Mouse (Mus musculus) brain, embryonic 18.5 days (tissue): ENCODE results near the gene Tspear.
"Not testable (repeated sequence)": the region's sequence is repeated elsewhere in the genome, so short reads cannot be mapped to it uniquely, and the experiment has no call there.

Experiments used
- DNase-seq: peaks from one replicate; pipeline ENCODE4 v3.0.0-alpha.2; 2012; ENCODE audit warnings: low read depth, low spot score

The Tspear gene

DNA sequence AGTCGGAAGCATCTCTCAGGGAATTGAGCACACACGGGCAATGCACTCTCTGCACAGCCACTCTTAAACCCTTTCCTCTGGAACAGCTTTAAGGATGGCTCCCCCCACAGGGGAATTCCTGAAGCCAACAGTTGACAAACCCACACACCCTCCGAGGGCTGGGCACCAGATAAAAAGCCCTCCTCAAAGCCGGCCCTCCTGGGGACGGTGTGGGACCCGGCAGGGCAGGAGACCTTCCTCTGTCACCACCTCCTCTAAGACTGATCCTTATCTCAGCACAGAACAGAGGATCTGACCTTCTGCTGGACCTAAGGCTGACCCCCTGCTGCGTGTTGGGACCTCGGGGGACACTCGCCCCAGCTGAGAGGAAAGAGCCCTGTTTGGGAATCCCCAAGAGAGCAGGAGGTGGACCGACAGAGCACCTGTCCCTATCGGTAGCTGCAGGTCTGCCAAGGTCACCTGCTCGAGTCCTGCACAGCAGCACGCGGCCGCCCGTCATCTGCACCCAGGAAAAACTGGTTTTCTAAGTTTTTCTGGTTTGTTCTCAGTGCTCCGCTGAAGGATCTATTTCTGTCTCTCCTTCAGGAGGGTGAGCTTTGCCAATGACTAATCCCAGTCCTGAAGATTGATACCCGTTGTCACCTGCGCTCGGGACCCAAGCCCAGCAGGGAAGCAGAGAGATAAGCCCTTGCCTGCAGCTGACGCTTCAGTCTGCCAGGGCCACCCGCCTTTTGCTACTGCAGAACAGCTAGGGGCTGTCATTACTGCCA, at the start of gene Tspear:
Gene Tspear (plus strand): TSS at position 675 of the 770 bp plus-strand sequence.
- no peak for DNase-seq

DNA sequence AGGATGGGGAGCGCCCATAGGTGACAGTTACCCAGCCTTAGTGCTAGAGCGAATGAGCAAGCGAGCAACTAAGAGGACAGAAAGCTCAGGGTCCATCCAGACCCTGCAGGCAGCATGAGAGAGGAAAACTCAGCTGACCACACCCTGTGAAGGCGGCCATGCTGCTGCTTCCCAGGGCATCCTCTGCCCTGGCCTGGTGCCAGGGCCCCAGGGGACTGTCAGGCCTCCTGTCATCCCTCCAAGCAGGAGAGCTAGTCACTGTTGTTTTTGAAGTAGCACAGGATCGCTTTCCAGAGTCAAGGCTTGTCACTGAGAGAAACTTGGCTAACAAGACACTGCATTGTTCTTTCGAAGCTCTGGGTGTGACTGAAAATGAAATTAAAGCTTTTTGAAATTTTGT, 47.4 kb upstream of the Tspear start:
- DNase-seq = no peak

DNA sequence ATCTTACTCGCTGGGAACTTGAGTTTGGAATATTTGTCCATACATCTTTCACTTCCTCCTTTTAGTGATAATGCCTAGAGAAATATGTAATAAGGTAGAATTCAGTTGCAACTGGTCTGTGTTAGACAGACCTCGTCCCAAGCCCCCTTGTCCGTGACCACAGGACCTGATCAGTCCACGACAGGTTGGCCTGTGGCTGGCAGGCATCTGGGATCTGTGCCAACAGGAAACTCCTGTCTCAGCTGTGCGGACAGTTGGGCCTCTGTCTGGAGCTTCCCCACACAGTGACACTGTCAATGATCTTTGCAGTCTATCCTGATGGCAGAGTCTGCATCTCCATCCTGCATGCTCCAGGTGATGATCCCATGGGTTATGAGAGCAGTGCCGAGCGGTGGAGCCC, 43.2 kb upstream of the Tspear start:
- DNase-seq = no peak

DNA sequence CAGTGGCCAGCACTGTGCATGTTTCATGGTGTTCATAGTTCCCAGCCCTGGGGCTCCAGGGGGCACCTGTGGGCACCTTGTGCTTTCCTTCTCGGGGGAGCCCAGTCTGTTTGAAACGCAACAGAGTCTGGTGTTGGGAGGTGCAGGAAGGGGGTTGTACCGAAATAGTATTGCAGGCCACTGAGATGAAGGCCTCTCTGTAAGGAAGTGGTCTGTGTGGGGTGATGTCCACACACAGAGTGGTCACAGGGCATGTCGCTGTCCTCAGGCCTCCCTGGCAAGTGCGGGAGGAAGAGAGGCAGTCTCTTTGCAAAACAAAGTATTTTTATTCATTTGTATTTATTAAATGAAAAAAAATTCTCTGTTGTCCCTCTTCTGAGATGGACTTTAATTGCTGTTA, 40.8 kb upstream of the Tspear start:
- no peak for DNase-seq

DNA sequence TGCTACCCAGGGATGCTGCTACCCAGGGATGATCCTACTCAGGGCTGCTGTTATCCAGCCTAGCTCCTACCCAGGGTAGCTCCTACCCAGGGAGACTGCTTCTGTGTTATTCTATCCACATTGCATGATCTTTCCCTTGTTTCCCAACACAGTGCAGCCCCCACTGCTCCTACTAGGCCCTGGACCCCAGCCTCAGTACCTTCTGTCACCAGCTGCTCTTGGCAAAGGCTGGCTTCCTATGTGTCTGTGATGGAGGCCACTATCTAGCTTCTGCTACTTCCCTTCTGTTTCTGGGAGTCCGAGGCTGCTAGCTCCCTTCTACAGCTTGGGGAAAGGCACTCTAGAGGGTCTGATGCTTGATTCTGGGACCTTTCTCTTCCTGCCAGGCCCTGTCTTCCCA, 38.9 kb upstream of the Tspear start:
- no peak for DNase-seq

DNA sequence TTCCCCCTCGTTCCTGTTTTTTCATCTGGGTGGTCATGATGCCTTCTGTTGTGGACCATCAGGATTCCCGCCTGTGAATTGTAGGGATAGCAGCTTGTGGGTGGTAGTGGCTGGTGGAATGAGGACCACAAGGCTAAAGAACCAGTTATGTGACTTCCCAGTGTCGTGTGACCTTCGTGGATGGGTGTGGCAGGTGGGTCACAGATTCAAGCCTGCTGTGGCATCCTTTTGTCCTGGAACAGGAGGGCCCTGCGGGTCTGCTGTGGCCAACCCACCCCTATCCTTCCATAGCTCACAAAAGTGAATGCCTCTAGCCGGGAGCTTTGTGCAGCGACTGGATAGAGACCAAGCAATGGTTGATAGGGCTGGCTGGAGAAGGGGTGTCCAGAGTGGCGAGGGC, 38.5 kb upstream of the Tspear start:
- DNase-seq = no peak

DNA sequence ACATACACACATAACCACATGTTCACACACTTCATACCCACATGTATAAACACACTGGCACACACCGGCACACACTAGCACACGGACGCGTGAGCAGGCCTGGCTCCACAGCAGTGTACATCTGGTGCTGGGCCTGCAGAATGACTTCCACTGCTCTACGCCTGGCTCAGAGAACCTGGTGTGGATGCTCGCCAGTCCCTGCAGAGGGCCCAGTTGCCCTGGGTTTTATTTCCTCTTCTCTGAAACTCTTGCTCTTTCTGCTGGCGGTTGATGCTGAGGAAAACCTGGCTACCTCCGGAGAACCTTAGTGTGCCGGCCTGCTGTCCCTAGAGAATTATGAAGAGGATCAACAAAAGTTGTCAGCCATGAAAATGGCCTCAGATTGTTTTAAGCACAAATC, 34.3 kb upstream of the Tspear start:
- DNase-seq = no peak

DNA sequence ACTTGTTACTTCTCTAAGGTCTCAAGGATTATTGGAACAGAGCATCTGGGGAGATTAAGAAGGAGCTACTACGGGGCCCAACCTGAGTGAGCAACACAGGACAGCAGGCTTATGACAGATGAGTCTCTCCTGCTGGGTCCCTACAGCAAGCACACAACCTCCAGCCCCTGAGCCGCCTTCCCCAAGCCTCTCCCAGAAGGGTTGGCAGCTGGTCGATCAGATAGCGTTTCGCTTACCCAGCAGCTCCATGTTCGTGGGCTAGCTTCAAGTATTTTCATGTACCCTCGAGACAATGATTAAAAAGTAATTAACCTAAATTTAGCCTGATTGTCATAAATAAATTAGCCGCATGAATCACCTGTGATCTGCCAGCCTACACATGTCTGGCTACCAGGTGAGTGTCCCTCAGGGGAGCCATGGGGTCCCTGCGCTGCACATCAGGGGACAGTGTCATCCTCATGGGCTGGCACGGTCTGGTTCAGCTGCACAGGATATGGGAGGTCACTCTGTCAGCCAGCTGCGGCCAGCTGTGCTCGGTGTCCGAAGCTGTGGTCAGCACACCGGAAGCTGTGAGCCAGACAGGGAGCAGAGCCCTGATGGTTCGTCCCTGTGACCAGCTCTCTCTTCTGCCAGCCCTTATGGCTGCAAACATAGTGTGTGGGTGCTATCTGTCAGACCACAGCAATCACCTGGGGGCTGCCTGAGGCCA, 27.9 kb upstream of the Tspear start:
- no peak for DNase-seq

DNA sequence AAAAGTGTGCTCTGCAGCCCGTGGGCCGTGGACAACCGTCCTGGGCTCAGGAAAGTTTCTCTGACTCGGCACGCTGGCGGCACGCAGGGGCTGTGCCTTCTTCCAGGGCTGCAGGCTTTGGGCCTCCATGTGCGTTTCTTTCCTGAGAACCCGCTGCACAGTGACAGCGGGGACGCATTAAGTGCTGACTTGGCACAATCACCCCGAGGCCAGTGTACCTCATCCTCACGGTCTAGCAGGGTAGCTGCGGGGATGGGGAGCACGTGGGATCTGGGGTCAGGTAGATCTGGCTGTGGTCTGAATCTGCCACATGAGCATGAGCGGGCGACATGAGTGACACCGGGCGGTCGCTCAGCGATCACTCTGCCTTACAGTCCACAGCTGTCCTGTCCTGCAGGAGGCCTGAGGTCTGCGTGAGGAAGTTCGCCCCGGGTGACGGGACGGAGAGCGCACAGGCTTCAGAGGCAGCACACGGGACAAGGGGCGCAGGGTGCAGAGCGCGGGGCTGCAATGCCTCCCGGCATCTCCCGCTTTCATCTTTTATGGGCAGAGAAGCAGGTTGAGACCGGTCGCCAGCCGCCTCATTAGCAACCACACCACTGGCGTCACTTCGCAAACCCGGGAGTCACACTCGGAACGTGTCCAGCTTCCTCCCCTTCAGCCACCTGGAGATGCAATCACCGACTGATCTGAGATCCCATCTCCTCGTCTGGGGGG, 22.3 kb upstream of the Tspear start:
- no peak for DNase-seq

DNA sequence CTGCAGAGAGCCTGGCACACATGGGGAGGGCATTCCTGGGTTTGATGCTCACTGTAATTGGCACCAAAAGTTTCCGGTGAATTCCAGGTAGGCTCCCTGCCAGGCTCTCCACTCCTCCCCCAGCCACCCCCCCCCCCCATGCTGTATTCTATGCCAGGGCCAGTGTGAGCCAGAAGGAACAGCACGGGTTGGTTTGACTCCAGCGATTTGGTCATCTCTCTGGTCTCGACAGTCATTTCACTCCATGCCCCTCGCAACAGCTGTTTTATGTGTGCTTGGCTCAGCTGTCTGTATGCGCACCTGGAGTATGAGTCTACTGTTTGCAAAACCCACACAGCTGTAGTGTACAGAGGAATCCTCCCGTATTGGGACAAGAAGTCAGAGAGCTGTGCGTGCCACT, 20.0 kb upstream of the Tspear start:
- no peak for DNase-seq

DNA sequence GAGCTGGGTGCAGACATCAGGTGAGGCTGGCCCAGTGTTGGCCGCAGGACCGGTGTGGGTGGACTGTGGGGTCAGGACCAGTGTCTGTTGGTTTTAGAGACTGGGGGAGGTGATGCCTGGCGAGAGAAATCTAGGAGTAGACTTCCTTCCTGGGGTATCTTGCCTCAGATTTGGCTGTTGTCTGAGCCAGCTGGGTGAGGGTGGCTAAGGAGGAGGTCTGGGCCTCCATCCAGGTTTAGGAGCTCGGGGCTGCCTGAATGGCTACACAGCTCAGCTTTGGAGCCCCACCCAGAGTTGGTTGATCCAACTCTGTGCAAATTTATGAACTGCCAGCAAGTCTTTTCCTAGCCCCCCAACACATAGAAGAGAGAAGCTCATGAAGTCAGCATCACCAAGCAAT, 19.0 kb upstream of the Tspear start:
- DNase-seq = no peak

DNA sequence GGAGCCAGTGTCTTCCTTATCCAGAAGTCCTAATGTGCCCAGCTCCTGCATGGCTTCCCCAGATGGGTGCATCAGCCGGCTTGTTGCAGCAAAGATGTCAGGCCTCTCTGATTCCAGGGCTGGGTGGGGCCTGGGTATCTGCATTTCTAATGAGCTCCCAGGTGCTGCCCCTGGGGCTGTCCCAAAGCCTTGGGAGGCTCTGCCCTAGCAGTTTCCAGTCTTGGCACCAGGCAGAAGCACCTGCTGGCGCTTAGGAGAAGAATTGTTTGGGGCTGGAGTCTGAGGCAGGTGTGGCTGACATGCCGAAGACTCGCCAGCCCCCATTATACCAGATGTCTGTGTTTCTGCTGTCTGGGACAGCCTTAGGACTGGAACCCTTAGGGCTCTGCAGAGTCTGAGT, 15.7 kb upstream of the Tspear start:
- no peak for DNase-seq

DNA sequence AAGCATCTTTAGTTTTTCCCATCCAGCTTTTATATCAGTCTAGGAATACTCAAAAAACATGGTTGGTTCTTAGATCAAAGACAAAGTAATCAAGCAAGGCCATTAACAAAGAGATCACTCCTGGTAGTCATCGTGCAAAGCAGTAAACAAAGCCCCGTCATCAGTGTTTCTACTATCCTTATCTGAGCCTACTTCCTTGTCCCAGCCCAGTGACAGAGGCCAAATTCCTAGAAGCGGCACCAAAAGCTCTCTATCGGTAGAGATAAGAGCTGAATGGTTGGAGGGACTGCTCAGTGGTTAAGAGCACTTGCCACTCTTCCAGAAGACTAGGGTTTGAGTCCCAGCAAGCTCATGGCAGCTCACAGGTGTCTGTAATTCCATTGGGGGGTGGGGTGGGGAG, 14.8 kb upstream of the Tspear start:
- DNase-seq = no peak

DNA sequence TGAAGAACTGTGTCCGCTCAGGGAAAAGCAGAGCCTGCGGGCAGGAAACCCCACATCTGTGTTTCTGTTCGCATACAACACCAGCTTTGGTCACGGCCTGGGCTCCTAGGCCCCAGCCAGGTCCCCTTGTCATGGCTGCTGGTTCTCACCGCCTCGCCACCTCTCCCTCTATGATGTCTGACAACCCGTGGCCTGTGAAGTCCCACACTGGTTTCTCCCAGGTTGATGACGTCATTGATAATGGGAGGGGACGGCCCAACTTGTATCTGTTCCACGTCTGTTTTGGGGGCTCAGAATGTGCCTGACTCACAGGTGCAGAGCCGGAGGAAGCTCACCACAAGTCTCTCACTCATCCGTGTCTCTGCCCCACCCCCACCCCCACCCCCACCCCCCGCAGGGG, 12.6 kb upstream of the Tspear start:
- no peak for DNase-seq

DNA sequence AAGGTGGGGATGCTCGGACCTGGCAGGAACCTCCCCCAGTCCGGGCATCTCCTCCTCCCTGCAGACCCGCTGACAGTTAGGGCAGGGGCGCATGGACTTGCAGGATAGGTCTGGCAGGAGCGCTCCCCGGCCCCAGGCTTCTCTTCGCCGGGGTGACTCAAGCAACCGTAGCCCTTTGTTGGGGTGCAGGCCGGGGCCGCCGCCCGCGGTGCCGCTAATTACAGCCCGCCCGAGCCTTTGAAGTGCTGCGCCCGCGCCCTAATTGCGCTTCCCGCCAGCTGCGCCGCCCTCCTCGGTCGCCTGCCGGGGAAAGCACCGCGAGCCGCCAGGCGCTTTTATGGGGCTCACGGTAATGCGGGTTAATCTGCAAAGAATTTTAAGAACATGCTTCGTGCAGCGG, 8.8 kb upstream of the Tspear start:
- no peak for DNase-seq

DNA sequence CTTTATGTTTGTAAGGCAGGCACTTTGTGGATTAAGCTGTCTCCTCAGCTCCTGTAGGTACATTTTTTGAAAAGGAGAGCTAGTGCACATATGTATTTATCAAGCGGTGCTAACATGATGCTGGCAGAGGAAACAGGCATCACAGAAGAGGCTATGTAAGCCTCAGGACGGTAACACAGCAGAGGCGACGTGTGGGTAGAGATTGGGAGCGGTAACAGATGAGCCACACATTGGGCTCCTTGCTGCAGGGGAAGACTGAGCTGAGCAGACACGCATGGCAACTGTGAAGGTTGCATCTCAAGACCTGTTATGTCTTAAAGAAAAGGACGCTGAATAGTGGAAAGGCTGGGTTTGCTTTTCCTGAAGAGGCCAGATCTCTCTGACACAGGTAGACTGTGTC, 3.4 kb upstream of the Tspear start:
- DNase-seq = no peak

DNA sequence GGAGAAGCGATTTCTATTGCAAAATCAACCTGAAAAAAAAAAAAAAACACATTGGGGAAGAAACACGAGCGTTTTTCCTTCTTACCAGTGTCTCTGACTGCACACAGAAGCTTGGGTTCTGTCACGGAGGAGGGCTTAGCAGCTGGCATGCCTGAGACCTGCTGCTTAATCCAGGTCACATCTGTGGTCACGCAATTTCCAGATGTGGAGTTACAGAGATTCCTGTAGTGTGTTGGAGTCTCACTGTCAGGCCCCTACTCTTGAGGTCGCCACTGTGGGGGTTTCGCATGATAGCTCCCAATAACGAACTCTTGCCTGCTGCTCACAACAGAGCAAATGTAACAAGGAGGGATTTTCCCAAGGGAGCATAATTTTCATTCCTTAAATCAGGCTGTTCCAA, 2.2 kb upstream of the Tspear start:
- DNase-seq = no peak

DNA sequence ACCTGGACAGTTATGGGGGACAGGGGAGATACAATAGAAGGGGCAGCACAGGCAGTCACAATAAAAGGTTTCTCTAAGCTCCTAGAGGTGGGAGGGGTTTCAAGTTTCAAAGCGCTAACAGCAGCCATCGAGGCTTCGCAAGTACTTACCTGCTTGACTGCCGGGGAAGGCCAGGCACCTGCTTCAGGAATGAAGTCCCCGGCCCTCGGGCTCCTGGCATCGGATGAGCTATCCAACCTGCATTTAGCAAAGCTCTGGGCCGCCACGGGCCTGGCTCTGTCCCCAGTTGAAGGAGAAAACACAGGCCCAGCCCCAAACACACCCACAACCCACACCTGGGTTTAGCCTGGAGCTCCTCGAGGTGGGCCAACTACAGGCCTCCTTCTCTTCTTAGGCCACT, 652 bp downstream of the Tspear start:
- no peak for DNase-seq

DNA sequence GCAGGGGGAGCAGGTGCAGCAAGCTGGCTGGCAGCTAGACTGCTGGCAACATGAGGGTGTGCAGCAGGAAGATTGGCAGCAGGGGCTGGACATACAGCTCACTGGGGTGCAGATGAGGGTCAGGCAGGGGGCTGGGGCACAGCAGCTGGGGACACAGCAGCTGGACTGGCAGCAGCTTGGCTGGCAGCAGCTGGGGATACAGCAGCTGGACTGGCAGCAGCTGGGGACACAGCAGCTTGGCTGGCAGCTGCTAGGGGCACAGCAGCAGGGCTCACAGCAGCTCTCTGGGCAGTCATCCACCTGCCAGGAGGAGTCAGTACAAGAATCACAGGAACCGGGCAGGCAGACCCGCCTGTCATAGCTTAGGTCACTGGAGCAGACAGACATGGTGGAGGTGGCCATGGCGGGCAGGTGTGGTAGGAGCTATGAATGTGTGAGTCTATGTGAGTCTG, 4.0 kb downstream of the Tspear start, which contains the start of gene Gm19402:
Gene Gm19402 (minus strand): TSS at position 402 of the 452 bp plus-strand sequence.
- DNase-seq = not testable (repeated sequence)

DNA sequence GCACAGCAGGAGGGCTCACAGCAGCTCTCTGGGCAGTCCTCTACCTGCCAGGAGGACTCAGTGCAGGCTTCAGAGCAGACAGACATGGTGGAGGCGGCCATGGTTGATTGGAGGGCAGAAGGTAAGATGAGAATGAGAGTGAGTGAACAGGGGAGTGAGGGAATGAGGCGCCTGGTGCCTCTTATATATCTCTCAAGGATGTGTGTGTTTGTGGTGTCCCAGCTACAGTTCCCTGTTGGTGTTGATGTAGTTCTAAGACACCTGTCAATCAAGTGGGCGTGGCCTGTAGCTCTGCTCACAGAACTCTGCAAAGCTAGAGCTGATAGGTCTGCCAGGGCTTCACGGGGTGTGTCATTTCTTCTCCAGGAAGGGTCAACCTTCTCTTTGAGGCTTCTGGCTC, 10.8 kb downstream of the Tspear start, which contains the start of gene Gm9508:
Gene Gm9508 (minus strand): TSS at position 101 of the 400 bp plus-strand sequence.
- no peak for DNase-seq

DNA sequence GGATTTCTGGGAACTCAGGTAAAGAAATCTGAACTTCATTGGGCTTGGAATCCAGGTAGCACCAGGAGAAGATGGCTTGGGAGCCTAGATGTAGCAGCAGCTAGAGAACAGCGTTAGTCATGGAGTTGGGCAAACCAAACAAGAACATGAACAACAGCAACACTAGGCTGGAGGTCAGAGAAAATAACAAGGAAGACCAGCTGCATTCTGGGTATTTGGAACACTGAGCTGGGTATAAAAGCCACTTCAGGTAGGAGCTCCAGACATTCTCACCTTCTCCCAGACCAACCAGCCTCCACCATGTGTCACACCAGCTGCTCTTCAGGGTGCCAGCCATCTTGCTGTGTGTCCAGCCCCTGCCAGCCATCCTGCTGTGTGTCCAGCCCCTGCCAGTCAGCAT, 20.0 kb downstream of the Tspear start, which contains the start of gene Gm10272:
Gene Gm10272 (plus strand): TSS at position 301 of the 400 bp plus-strand sequence.
- DNase-seq = no peak

DNA sequence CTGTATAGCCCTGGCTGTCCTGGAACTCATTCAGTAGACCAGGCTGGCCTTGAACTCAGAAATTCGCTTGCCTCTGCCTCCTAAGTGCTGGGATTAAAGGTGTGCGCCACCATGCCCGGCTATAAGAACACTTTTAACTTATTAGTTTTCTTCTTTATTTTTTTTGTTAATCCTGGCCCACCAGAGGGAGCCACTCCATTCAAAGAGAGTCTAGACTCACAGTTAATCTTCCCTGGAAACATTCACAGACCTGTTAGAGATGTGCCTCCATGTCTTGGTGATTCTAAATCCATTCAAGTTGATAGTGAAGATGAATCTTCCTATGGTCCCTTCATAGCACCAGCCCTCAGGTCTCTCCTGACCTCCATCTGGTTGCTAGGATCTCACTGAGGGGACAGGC, 23.5 kb downstream of the Tspear start:
- no peak for DNase-seq
